In the genomic region with DNA sequence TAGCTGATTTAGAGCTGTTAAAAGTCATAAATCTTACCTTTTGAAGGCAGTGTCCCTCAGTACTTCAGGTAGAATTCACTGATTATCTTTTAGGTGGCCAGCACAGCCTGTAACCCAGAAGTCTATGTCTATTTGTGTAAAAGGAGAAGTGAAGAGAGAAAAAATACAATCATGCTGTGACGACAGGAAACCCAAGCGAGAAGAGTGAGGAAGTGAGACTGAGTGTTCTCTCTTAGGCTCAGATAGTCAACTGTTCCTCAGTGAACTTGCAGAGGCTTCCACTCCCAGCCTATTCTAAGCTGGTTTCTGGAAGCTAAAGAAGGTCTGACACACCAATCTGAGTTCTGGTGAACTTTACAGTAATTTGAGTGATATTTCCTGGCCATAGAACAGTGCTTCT, we compare ENCODE assay signal across 8 mouse cellular contexts. TPM values are rescaled to one million over a fixed set of nuclear protein-coding genes. Genes with fewer than 3 reads are reported as not detected.
A peak's percentile ranks its signal among the peaks of the same experiment; 100 is the strongest.
DNase-seq lines count a peak whose midpoint lies in the region; ATAC-seq and TF ChIP-seq lines count a peak whose summit lies in the region.

Gene Cd53 (minus strand): TSS at position 220 of the 400 bp plus-strand sequence.

- no peaks in the 10 kb centered on the region; the same call in 1 of the 2 replicates for H3K4me1 ChIP-seq in bone marrow, adult 2 months (ENCODE audit: control insufficient read depth, insufficient read depth, low read length)
- H3K4me1 ChIP-seq in liver, embryonic 12.5 days, result no peaks in the 10 kb centered on the region
- H3K4me1 ChIP-seq in kidney, embryonic 15.5 days, result no peaks in the 10 kb centered on the region

- no peak; the same call in 1 of the 2 replicates for TF ChIP-seq POLR2A in bone marrow, adult 2 months (IDR thresholded peaks at IDR 0.05; ENCODE audit: borderline replicate concordance, control insufficient read depth, low read depth, low read length)

- TF ChIP-seq CTCF in layer of hippocampus, adult 2 months (conservative IDR thresholded peaks at IDR 0.05), result no peak
- no peak for TF ChIP-seq CTCF in bone marrow, adult 2 months (IDR thresholded peaks at IDR 0.05; ENCODE audit: control insufficient read depth, insufficient read depth, low read length)

- no peak within 1 kb of the TSS for H3K9ac ChIP-seq in liver, embryonic 12.5 days
- no peak within 1 kb of the TSS for H3K9ac ChIP-seq in kidney, embryonic 15.5 days

- peak; percentile 40; the same call in 1 of the 2 replicates for ATAC-seq in liver, embryonic 12.5 days
- no peak for ATAC-seq in kidney, embryonic 15.5 days (replicated peaks; ENCODE audit: low FRiP score)

- DNase-seq in layer of hippocampus, adult 2 months (ENCODE audit: low spot score in 2 of 2), result no peak
- DNase-seq in layer of hippocampus, adult 8-10 months (ENCODE audit: low spot score in 2 of 2), result no peak
- DNase-seq in skeletal muscle tissue, adult 2 months (ENCODE audit: low read depth, low spot score), result peak; percentile 36
- no peak for DNase-seq in cerebellum, adult 9-10 months
- DNase-seq in cerebellum, postnatal 10 days, result no peak

- H3K4me2 ChIP-seq in liver, embryonic 12.5 days, result no peak within 1 kb of the TSS
- no peak within 1 kb of the TSS for H3K4me2 ChIP-seq in kidney, embryonic 15.5 days

- no peaks in the 10 kb centered on the region for H3K36me3 ChIP-seq in liver, embryonic 12.5 days
- H3K36me3 ChIP-seq in kidney, embryonic 15.5 days, result no peaks in the 10 kb centered on the region

- peak within 1 kb of the TSS; percentile 13 for H3K4me3 ChIP-seq in layer of hippocampus, adult 2 months
- peak within 1 kb of the TSS; percentile 65 for H3K4me3 ChIP-seq in bone marrow, adult 2 months (replicated peaks; ENCODE audit: control insufficient read depth, low read depth, low read length)
- 0 out of 2 replicates have a peak within 1 kb of the TSS, but pooled peaks have one; percentile 5 for H3K4me3 ChIP-seq in liver, embryonic 12.5 days
- no peak within 1 kb of the TSS for H3K4me3 ChIP-seq in kidney, embryonic 15.5 days (replicated peaks)

- WGBS in bone marrow, adult 2 months, result 1% methylated on average over 2 of the region's 2 CpGs
- WGBS in liver, embryonic 12.5 days (ENCODE audit: insufficient replicate concordance), result 11% methylated on average over 2 of the region's 2 CpGs
- WGBS in kidney, embryonic 15.5 days, result 72% methylated on average over 2 of the region's 2 CpGs

- peak within 1 kb of the TSS; percentile 48 for H3K27ac ChIP-seq in layer of hippocampus, adult 2 months
- H3K27ac ChIP-seq in bone marrow, adult 2 months (ENCODE audit: control insufficient read depth, insufficient read depth, low read depth, low read length, poor library complexity), result peak within 1 kb of the TSS; percentile 62; the same call in 1 of the 2 replicates
- no peak within 1 kb of the TSS for H3K27ac ChIP-seq in liver, embryonic 12.5 days
- H3K27ac ChIP-seq in kidney, embryonic 15.5 days, result no peak within 1 kb of the TSS

- no peaks in the 10 kb centered on the region for H3K9me3 ChIP-seq in liver, embryonic 12.5 days (replicated peaks)
- no peaks in the 10 kb centered on the region for H3K9me3 ChIP-seq in kidney, embryonic 15.5 days (replicated peaks)

- no peaks in the 10 kb centered on the region for H3K27me3 ChIP-seq in liver, embryonic 12.5 days (replicated peaks)
- no peaks in the 10 kb centered on the region for H3K27me3 ChIP-seq in kidney, embryonic 15.5 days

RNA-seq across cellular contexts. Expression of gene Cd53, which starts in this region (rescaled TPM):
- total RNA-seq in layer of hippocampus, adult 2 months (2021), result 1 to 10 TPM; 8.3 to 8.6 TPM
- total RNA-seq in layer of hippocampus, adult 8-10 months (2022), result 10 to 100 TPM in 2 of 4 experiments, 1 to 10 TPM in 2; 8.9 to 43.7 (median 21.5) TPM
- 11.4 and 33.0 TPM in 2 replicates for polyA plus RNA-seq in bone marrow, adult 2 months (2011; ENCODE audit: insufficient read depth, insufficient read length, low replicate concordance, missing spikeins)
- polyA plus RNA-seq in liver, embryonic 12.5 days (2016; fragmentation: Nextera tagmentation; extraction: Ambion mirVana), result 12.6 and 13.7 TPM in 2 replicates
- 4.5 and 4.7 TPM in 2 replicates for polyA plus RNA-seq in kidney, embryonic 15.5 days (2015; fragmentation: Nextera tagmentation; extraction: Ambion mirVana)

Comparison
In these comparisons a context has a peak if more than half of its experiments do, and no peak if none do; other contexts are left out.
1. H3K27ac ChIP-seq: peak in layer of hippocampus, adult 2 months (single experiment) and bone marrow, adult 2 months (single experiment); none in liver, embryonic 12.5 days (single experiment) and kidney, embryonic 15.5 days (single experiment).